20 mouse cellular contexts compared by ENCODE assay signal in the genomic region with DNA sequence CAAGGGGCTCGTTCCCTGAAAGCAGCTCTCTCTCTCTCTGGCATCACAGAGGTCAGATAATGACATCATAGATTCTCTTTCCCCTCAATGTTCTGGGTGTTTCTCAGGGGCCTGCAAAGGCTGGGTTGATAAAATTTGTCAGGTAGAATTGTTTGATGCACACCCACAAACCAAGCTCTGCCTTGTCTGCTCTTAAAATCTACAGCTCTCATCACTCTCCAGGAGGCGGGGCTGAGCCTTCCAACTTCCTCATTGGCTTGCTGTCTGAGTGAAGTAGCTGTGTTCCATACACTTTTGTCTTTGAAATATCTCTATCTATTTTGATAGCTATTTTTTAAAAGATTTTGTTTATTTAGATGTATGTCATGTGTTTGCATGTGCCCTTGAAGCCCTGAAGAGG. TPM values are rescaled to one million over a fixed set of nuclear protein-coding genes. Genes with fewer than 3 reads are reported as not detected.
DNase-seq lines count a peak whose midpoint lies in the region; ATAC-seq and TF ChIP-seq lines count a peak whose summit lies in the region.
"Had no signal": no experiment of that assay in that cellular context is flagged by ENCODE, and none has a peak within 500 bp of the region (broad histone marks: within the 10 kb centered on the region; RNA-seq: fewer than 3 reads in every experiment).

No protein-coding gene starts in this region.

- no peaks in the 10 kb centered on the region for H3K79me2 ChIP-seq in MEL (ENCODE audit: control insufficient read depth, insufficient read depth, low read length, poor library complexity)

- TF ChIP-seq POLR2A in testis, adult 2 months (IDR thresholded peaks at IDR 0.05; ENCODE audit: control insufficient read depth, low read depth, low read length) = no peak
- no peak for TF ChIP-seq POLR2A in MEL (IDR thresholded peaks at IDR 0.05; ENCODE audit: control insufficient read depth in 1 of 2, insufficient read depth in 1 of 2, low read depth in 1 of 2, low read length in 2 of 2, poor library complexity in 1 of 2)

- TF ChIP-seq RAD21 in MEL (IDR thresholded peaks at IDR 0.05; ENCODE audit: low read depth, low read length) = no peak

- peak overlapping the region; percentile 81 for H3K4me3 ChIP-seq in testis, adult 2 months (ENCODE audit: control insufficient read depth, low read depth, low read length)
- H3K4me3 ChIP-seq in MEL (ENCODE audit: control insufficient read depth in 1 of 2, insufficient read depth in 1 of 2, low read depth in 2 of 2, low read length in 2 of 2) = no peak overlapping the region
- H3K4me3 ChIP-seq: embryonic facial prominence, embryonic 13.5 days; forebrain, embryonic 12.5 days; heart, embryonic 13.5 days; hindbrain, embryonic 13.5 days had no signal

- no peak overlapping the region for H3K9ac ChIP-seq in MEL (ENCODE audit: control insufficient read depth, low read depth, low read length, poor library complexity, severe bottlenecking)
- H3K9ac ChIP-seq: embryonic facial prominence, embryonic 13.5 days; forebrain, embryonic 12.5 days; heart, embryonic 13.5 days; hindbrain, embryonic 13.5 days had no signal

- H3K36me3 ChIP-seq in testis, adult 2 months (ENCODE audit: control insufficient read depth, insufficient read depth, low read length) = no peaks in the 10 kb centered on the region
- H3K36me3 ChIP-seq in MEL (ENCODE audit: control insufficient read depth in 1 of 2, insufficient read depth in 2 of 2, low read length in 2 of 2) = no peaks in the 10 kb centered on the region
- no peaks in the 10 kb centered on the region for H3K36me3 ChIP-seq in splenic B cell, adult 2 months (ENCODE audit: control insufficient read depth, insufficient read depth, low read length, poor library complexity, severe bottlenecking)
- H3K36me3 ChIP-seq: embryonic facial prominence, embryonic 13.5 days; forebrain, embryonic 12.5 days; heart, embryonic 13.5 days; hindbrain, embryonic 13.5 days had no signal

- no peaks in the 10 kb centered on the region for H3K9me3 ChIP-seq in MEL (replicated peaks; ENCODE audit: insufficient read depth, low read length)
- H3K9me3 ChIP-seq: embryonic facial prominence, embryonic 13.5 days; forebrain, embryonic 12.5 days; heart, embryonic 13.5 days; hindbrain, embryonic 13.5 days had no signal

- no peak for TF ChIP-seq CTCF in testis, adult 2 months (IDR thresholded peaks at IDR 0.05; ENCODE audit: control insufficient read depth, insufficient read depth, insufficient replicate concordance, low read depth, low read length)
- no peak for TF ChIP-seq CTCF in MEL (IDR thresholded peaks at IDR 0.05 in 2 of 3, conservative IDR thresholded peaks at IDR 0.05 in 1 of 3; ENCODE audit: control insufficient read depth in 1 of 3, insufficient read depth in 1 of 3, low read depth in 2 of 3, low read length in 3 of 3, poor library complexity in 1 of 3, severe bottlenecking in 1 of 3)

- peak; percentile 62 to 86; a peak in 3 of 4 replicates for ATAC-seq in hematopoietic stem cell, adult 5-6 weeks (replicated peaks in 1 of 2; ENCODE audit: insufficient read depth in 1 of 2, low FRiP score in 2 of 2, low TSS enrichment in 1 of 2, low read depth in 1 of 2, poor library complexity in 2 of 2, severe bottlenecking in 2 of 2)
- ATAC-seq: activated CD4-positive, CD25-positive, alpha-beta regulatory T cell, adult 4 months; forebrain, embryonic 16.5 days; hindbrain, postnatal 0 days; Patski had no signal

- H3K4me1 ChIP-seq in testis, adult 2 months (ENCODE audit: control insufficient read depth, insufficient read depth, low read length) = no peaks in the 10 kb centered on the region; the same call in 1 of the 2 replicates
- H3K4me1 ChIP-seq in MEL (ENCODE audit: control insufficient read depth in 1 of 2, insufficient read depth in 2 of 2, low read length in 2 of 2) = no peaks in the 10 kb centered on the region
- H3K4me1 ChIP-seq: forebrain, embryonic 12.5 days; hindbrain, embryonic 13.5 days had no signal

- DNase-seq in testis, postnatal 10 days (ENCODE audit: low spot score) = no peak
- DNase-seq in MEL (ENCODE audit: low read depth, low spot score) = peak; percentile 32
- DNase-seq in splenic B cell, adult 2 months (ENCODE audit: low read depth, low spot score) = peak; percentile 3
- DNase-seq in retina, embryonic 14.5 days (ENCODE audit: low spot score) = no peak
- DNase-seq in ovary, postnatal 14 days (ENCODE audit: low spot score) = no peak
- DNase-seq: adrenal gland, postnatal 36 days; cerebellum, adult 2 months; cerebellum, postnatal 10 days; gastrocnemius, postnatal 10 days; heart, postnatal 4 days had no signal

- no peaks in the 10 kb centered on the region for H3K27me3 ChIP-seq in testis, adult 2 months (ENCODE audit: control insufficient read depth, insufficient read depth, low read length)
- peaks cover 0 to 3% of the 10 kb centered on the region in 2 experiments; a peak in 2 of 4 replicates for H3K27me3 ChIP-seq in MEL (ENCODE audit: control insufficient read depth in 1 of 2, insufficient read depth in 2 of 2, low read length in 2 of 2)
- no peaks in the 10 kb centered on the region for H3K27me3 ChIP-seq in splenic B cell, adult 2 months (ENCODE audit: control insufficient read depth, insufficient read depth, low read length, poor library complexity, severe bottlenecking)
- H3K27me3 ChIP-seq: embryonic facial prominence, embryonic 13.5 days; forebrain, embryonic 12.5 days; heart, embryonic 13.5 days; hindbrain, embryonic 13.5 days; Patski had no signal

- TF ChIP-seq EP300 in MEL (IDR thresholded peaks at IDR 0.05; ENCODE audit: low read depth in 1 of 2, low read length in 2 of 2) = no peak

- no peak overlapping the region; the same call in 1 of the 2 replicates for H3K27ac ChIP-seq in testis, adult 2 months (ENCODE audit: control insufficient read depth, insufficient read depth, low read depth, low read length)
- no peak overlapping the region for H3K27ac ChIP-seq in MEL (ENCODE audit: control insufficient read depth, low read depth, low read length)
- H3K27ac ChIP-seq: embryonic facial prominence, embryonic 13.5 days; forebrain, embryonic 12.5 days; heart, embryonic 13.5 days; hindbrain, embryonic 13.5 days; hindbrain, postnatal 0 days had no signal

TF ChIP-seq in MEL, 35 proteins besides CTCF, POLR2A, EP300 and RAD21:
- TF ChIP-seq POLR2AphosphoS5 (IDR thresholded peaks at IDR 0.05; ENCODE audit: borderline replicate concordance, low read depth, low read length) = no peak
- no peak for TF ChIP-seq ZNF384 (IDR thresholded peaks at IDR 0.05; ENCODE audit: low read depth, low read length)
- no peak for TF ChIP-seq JUND (IDR thresholded peaks at IDR 0.05; ENCODE audit: low read depth, low read length)
- no peak for TF ChIP-seq NRF1 (IDR thresholded peaks at IDR 0.05; ENCODE audit: insufficient read depth, low read depth, low read length, poor library complexity, severe bottlenecking)
- TF ChIP-seq TCF12 (IDR thresholded peaks at IDR 0.05; ENCODE audit: low read depth, low read length) = no peak
- TF ChIP-seq MXI1 (IDR thresholded peaks at IDR 0.05; ENCODE audit: low read depth, low read length) = no peak
- no peak for TF ChIP-seq MAZ (IDR thresholded peaks at IDR 0.05; ENCODE audit: low read depth, low read length)
- TF ChIP-seq ZMIZ1 (IDR thresholded peaks at IDR 0.05; ENCODE audit: low read depth, low read length) = no peak
- TF ChIP-seq ETS1 (IDR thresholded peaks at IDR 0.05; ENCODE audit: low read depth, low read length) = no peak
- TF ChIP-seq GABPA (IDR thresholded peaks at IDR 0.05; ENCODE audit: low read depth, low read length) = no peak
- no peak for TF ChIP-seq HCFC1 (IDR thresholded peaks at IDR 0.05; ENCODE audit: low read depth, low read length)
- TF ChIP-seq MAFK (IDR thresholded peaks at IDR 0.05; ENCODE audit: borderline replicate concordance, low read depth, low read length) = no peak
- TF ChIP-seq BHLHE40 (IDR thresholded peaks at IDR 0.05; ENCODE audit: borderline replicate concordance, low read depth, low read length) = no peak
- TF ChIP-seq TAL1 (IDR thresholded peaks at IDR 0.05; ENCODE audit: low read length) = no peak
- no peak for TF ChIP-seq KAT2A (conservative IDR thresholded peaks at IDR 0.05; ENCODE audit: low read depth, low read length)
- no peak for TF ChIP-seq ZKSCAN1 (IDR thresholded peaks at IDR 0.05; ENCODE audit: low read depth, low read length)
- TF ChIP-seq E2F4 (IDR thresholded peaks at IDR 0.05; ENCODE audit: borderline replicate concordance, low read depth, low read length) = no peak
- no peak for TF ChIP-seq ZC3H11A (IDR thresholded peaks at IDR 0.05; ENCODE audit: low read depth, low read length)

RNA-seq across cellular contexts. Expression of a gene that starts 17.6 kb away (rescaled TPM):
- polyA plus RNA-seq in testis, adult 2 months (2012; rRNA removed) = 21.3 and 23.4 TPM in 2 replicates
- total RNA-seq in MEL (2012; rRNA removed) = 1.4 and 1.8 TPM in 2 replicates
- polyA plus RNA-seq in MEL (2012; ENCODE audit: insufficient read depth in 1 of 2, insufficient read length in 2 of 2, low read depth in 1 of 2, low replicate concordance in 2 of 2, missing spikeins in 1 of 2) = 1 to 10 TPM in 1 of 2 experiments, not detected in 1; 6.0 TPM
- total RNA-seq in hematopoietic stem cell, adult 5-6 weeks (2017) = 66.2 and 68.6 TPM in 2 replicates

Comparison
In these comparisons a context has a peak if more than half of its experiments do, and no peak if none do; other contexts are left out.
1. DNase-seq: peak in MEL (single experiment) and splenic B cell, adult 2 months (single experiment); none in testis, postnatal 10 days (single experiment), retina, embryonic 14.5 days (single experiment) and ovary, postnatal 14 days (single experiment).
2. RNA of a gene that starts 17.6 kb away (total RNA-seq): 66.2 to 68.6 TPM in hematopoietic stem cell, adult 5-6 weeks; 1.4 to 1.8 TPM in MEL; every median in the first group is over 10 times any median in the second.